Mouse (Mus musculus): ENCODE results near the gene Icmt.

- TF ChIP-seq CTCF (IDR thresholded peaks at IDR 0.05; ENCODE audit: control insufficient read depth, insufficient read depth, insufficient replicate concordance, low read depth, low read length) (no peak), POLR2A (IDR thresholded peaks at IDR 0.05; ENCODE audit: control insufficient read depth, low read depth, low read length) (no peak)
Measured at GRCm38 (mm10) chr4:152295916-152296315, 1.1 kb upstream of the Icmt start.
